Comparison of ENCODE assay signal across 17 mouse cellular contexts in the genomic region with DNA sequence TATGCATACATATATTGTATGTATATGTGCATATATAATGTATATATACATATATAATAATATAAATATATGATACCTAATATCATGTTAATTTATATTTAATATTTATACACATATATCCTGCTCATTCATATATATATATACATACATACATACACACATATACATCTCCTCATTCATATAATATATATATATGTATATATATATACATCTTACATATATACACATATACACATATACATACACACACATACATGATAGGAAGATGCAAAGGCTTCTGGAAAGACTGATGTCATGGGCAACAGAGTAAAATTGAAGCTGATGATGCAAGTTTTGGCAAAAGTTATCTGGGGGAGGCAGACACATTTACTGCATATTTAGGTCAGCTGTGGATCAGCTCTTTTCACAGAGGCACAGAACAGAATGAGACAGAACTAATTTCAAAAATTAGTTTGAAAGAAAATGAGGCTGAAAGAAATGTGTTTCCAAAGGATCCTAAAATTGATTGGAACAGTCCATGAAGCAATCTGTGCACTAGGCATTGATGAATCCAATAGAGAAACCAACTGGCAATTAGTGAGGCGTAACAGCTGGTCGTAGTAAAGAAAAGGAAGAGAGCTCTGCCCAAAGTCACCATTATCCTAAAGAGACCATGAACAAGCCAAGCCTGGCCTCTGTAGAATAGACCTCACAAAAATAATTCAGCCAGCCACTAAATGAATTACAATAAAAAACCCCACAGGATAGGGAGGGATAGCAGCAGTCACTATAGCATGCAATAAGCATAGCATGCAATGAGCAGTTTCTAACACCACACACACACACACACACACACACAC. TPM values are rescaled to one million over a fixed set of nuclear protein-coding genes. Genes with fewer than 3 reads are reported as not detected.
DNase-seq lines count a peak whose midpoint lies in the region; ATAC-seq and TF ChIP-seq lines count a peak whose summit lies in the region.
"Had no signal": no experiment of that assay in that cellular context is flagged by ENCODE, and none has a peak within 500 bp of the region (broad histone marks: within the 10 kb centered on the region; RNA-seq: fewer than 3 reads in every experiment).

No protein-coding gene starts in this region.

- H3K4me1 ChIP-seq in forebrain, embryonic 12.5 days: peaks cover 26% of the 10 kb centered on the region
- 0 out of 2 replicates have a peak, but pooled peaks cover 6% of the 10 kb centered on the region for H3K4me1 ChIP-seq in hindbrain, postnatal 0 days (ENCODE audit: insufficient read depth, low read length)
- peaks cover 13% of the 10 kb centered on the region for H3K4me1 ChIP-seq in neural tube, embryonic 12.5 days
- H3K4me1 ChIP-seq: embryonic facial prominence, embryonic 12.5 days; limb, embryonic 10.5 days had no signal

- H3K27ac ChIP-seq in forebrain, embryonic 12.5 days: no peak overlapping the region
- H3K27ac ChIP-seq in hindbrain, postnatal 0 days: peak overlapping the region; percentile 85; the same call in 1 of the 2 replicates
- H3K27ac ChIP-seq in neural tube, embryonic 12.5 days: no peak overlapping the region
- H3K27ac ChIP-seq: embryonic facial prominence, embryonic 12.5 days; limb, embryonic 10.5 days had no signal

- H3K4me3 ChIP-seq in forebrain, embryonic 12.5 days (replicated peaks): no peak overlapping the region
- no peak overlapping the region for H3K4me3 ChIP-seq in hindbrain, postnatal 0 days (ENCODE audit: low read length)
- H3K4me3 ChIP-seq in neural tube, embryonic 12.5 days: no peak overlapping the region
- H3K4me3 ChIP-seq: embryonic facial prominence, embryonic 12.5 days; limb, embryonic 10.5 days; myocyte had no signal

- H3K9ac ChIP-seq in forebrain, embryonic 12.5 days: no peak overlapping the region
- H3K9ac ChIP-seq in hindbrain, postnatal 0 days (replicated peaks; ENCODE audit: low read length): no peak overlapping the region
- no peak overlapping the region for H3K9ac ChIP-seq in neural tube, embryonic 12.5 days
- H3K9ac ChIP-seq: embryonic facial prominence, embryonic 12.5 days had no signal

- DNase-seq in layer of hippocampus, adult 11-12 months (ENCODE audit: low spot score): peak; percentile 40
- DNase-seq in layer of hippocampus, postnatal 36 days: no peak
- peak; percentile 33 for DNase-seq in hindbrain, postnatal 0 days (ENCODE audit: low spot score)
- no peak for DNase-seq in heart, adult 9 months (ENCODE audit: low spot score in 2 of 2)
- no peak for DNase-seq in embryo, embryonic 10 days (ENCODE audit: low spot score)
- DNase-seq in testis, postnatal 10 days (ENCODE audit: low spot score): no peak
- DNase-seq: heart, adult 18-20 months; heart, postnatal 10 days; kidney, adult 11 months; kidney, postnatal 36 days; lung, postnatal 4 days; thymus, postnatal 4 days had no signal

- TF ChIP-seq CTCF in hindbrain, postnatal 0 days (IDR thresholded peaks at IDR 0.05; ENCODE audit: low read depth): no peak

- ATAC-seq in forebrain, embryonic 12.5 days (ENCODE audit: low FRiP score): peak; percentile 36
- peak; percentile 52 for ATAC-seq in hindbrain, postnatal 0 days
- ATAC-seq in neural tube, embryonic 12.5 days (ENCODE audit: low FRiP score, low read depth): 0 out of 2 replicates have a peak, but pooled peaks have one; percentile 36

- H3K9me3 ChIP-seq in forebrain, embryonic 12.5 days: no peaks in the 10 kb centered on the region
- no peaks in the 10 kb centered on the region for H3K9me3 ChIP-seq in hindbrain, postnatal 0 days (ENCODE audit: low read length)
- H3K9me3 ChIP-seq in neural tube, embryonic 12.5 days: no peaks in the 10 kb centered on the region
- H3K9me3 ChIP-seq: embryonic facial prominence, embryonic 12.5 days; limb, embryonic 10.5 days had no signal

- H3K4me2 ChIP-seq in forebrain, embryonic 12.5 days: peak overlapping the region; percentile 41
- peak overlapping the region; percentile 49 for H3K4me2 ChIP-seq in hindbrain, postnatal 0 days (ENCODE audit: low read depth, low read length)
- H3K4me2 ChIP-seq in neural tube, embryonic 12.5 days (replicated peaks): peak overlapping the region; percentile 49; the same call in 1 of the 2 replicates
- H3K4me2 ChIP-seq: embryonic facial prominence, embryonic 12.5 days had no signal

- no peaks in the 10 kb centered on the region for H3K36me3 ChIP-seq in forebrain, embryonic 12.5 days (replicated peaks)
- no peaks in the 10 kb centered on the region for H3K36me3 ChIP-seq in hindbrain, postnatal 0 days (ENCODE audit: insufficient read depth, low read length)
- H3K36me3 ChIP-seq in neural tube, embryonic 12.5 days: no peaks in the 10 kb centered on the region
- H3K36me3 ChIP-seq: embryonic facial prominence, embryonic 12.5 days; limb, embryonic 10.5 days had no signal

- H3K27me3 ChIP-seq in forebrain, embryonic 12.5 days: peaks cover 7% of the 10 kb centered on the region; the same call in 1 of the 2 replicates
- no peaks in the 10 kb centered on the region for H3K27me3 ChIP-seq in hindbrain, postnatal 0 days (ENCODE audit: insufficient read depth, low read length)
- H3K27me3 ChIP-seq in neural tube, embryonic 12.5 days (replicated peaks): peaks cover 20% of the 10 kb centered on the region; the same call in 1 of the 2 replicates
- H3K27me3 ChIP-seq: embryonic facial prominence, embryonic 12.5 days had no signal

- WGBS in forebrain, embryonic 12.5 days: 25% methylated on average over 2 of the region's 2 CpGs
- WGBS in hindbrain, postnatal 0 days: 33% methylated on average over 2 of the region's 2 CpGs
- WGBS in neural tube, embryonic 12.5 days: 29% methylated on average over 2 of the region's 2 CpGs

RNA-seq across cellular contexts. Expression of a gene that starts 12.2 kb away (rescaled TPM):
- total RNA-seq in layer of hippocampus, postnatal 36 days (2021): 100 to 1,000 TPM; 106 to 109 TPM
- 6.0 and 6.1 TPM in 2 replicates for polyA plus RNA-seq in forebrain, embryonic 12.5 days (2016; fragmentation: Nextera tagmentation; extraction: Ambion mirVana)
- total RNA-seq in hindbrain, postnatal 0 days (2014; rRNA removed): 116 and 137 TPM in 2 replicates
- polyA plus RNA-seq in hindbrain, postnatal 0 days (2015; fragmentation: Nextera tagmentation; extraction: Ambion mirVana): 21.9 TPM in 2 replicates
- 8.0 and 8.5 TPM in 2 replicates for polyA plus RNA-seq in neural tube, embryonic 12.5 days (2016; fragmentation: Nextera tagmentation; extraction: Ambion mirVana)
- polyA plus RNA-seq: myocyte had no signal

RNA-seq across cellular contexts. Expression of a gene that starts 49.3 kb away (rescaled TPM):
- 10 to 100 TPM; 52.2 to 55.2 TPM for total RNA-seq in layer of hippocampus, postnatal 36 days (2021)
- polyA plus RNA-seq in forebrain, embryonic 12.5 days (2016; fragmentation: Nextera tagmentation; extraction: Ambion mirVana): 27.8 and 29.4 TPM in 2 replicates
- total RNA-seq in hindbrain, postnatal 0 days (2014; rRNA removed): 61.7 and 63.6 TPM in 2 replicates
- polyA plus RNA-seq in hindbrain, postnatal 0 days (2015; fragmentation: Nextera tagmentation; extraction: Ambion mirVana): 56.2 and 56.7 TPM in 2 replicates
- polyA plus RNA-seq in neural tube, embryonic 12.5 days (2016; fragmentation: Nextera tagmentation; extraction: Ambion mirVana): 29.4 and 32.7 TPM in 2 replicates
- polyA plus RNA-seq: myocyte had no signal

Comparison
In these comparisons a context has a peak if more than half of its experiments do, and no peak if none do; other contexts are left out.
1. DNase-seq: peak in layer of hippocampus, adult 11-12 months (single experiment) and hindbrain, postnatal 0 days (single experiment); none in layer of hippocampus, postnatal 36 days (0 of 2), heart, adult 9 months (0 of 2), embryo, embryonic 10 days (single experiment) and testis, postnatal 10 days (single experiment).
2. Peak in every context shown above with its lines, with median percentiles within 50 percentile points of each other: ATAC-seq and H3K4me2 ChIP-seq.